Mouse (Mus musculus): ENCODE results near the gene Slc25a41.

GRCm38 (mm10) chr17:57019693-57020092 lies 21.8 kb downstream of the Slc25a41 start:
- TF ChIP-seq CTCF (IDR thresholded peaks at IDR 0.05; ENCODE audit: extremely low read depth, insufficient read length, insufficient replicate concordance, low read depth, low read length) (no peak), POLR2A (IDR thresholded peaks at IDR 0.05; ENCODE audit: low read depth, low read length) (no peak)
